Mouse (Mus musculus): ENCODE data around the gene Nfkbib.

The Nfkbib gene

GRCm38 (mm10) chr7:28716590-28717281, 50.6 kb downstream of the Nfkbib start, which contains the start of gene Fbxo17:
TSS of gene Fbxo17 (plus strand) at chr7:28716804.
- DNase-seq: peak; percentile 64

DNA sequence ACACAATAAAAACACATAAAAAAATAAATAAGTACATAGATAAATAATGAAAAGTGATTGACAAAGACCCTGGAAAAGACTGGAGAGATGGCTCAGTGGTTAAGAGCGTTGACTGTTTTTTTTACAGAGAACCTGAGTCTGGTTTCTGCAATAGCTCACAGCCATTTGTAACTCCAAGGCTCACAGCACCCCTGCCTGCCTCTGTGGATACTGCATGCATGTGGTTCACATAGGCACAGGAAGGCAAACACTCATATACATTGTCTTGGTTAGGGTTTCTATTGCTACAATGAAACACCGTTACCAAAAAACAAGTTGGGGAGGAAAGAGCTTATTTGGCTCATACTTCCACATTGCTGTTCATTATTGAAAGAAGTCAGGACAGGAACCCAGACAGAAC, 51.7 kb downstream of the Nfkbib start:
- DNase-seq: no peak

- no peak for DNase-seq
These were observed 52.6 kb downstream of the Nfkbib start for GRCm38 (mm10) chr7:28714667-28715066.

- DNase-seq: no peak
These were observed 56.4 kb downstream of the Nfkbib start for GRCm38 (mm10) chr7:28710962-28711361.

- DNase-seq: no peak
These were observed 57.9 kb downstream of the Nfkbib start for GRCm38 (mm10) chr7:28709454-28709853.
